Mouse (Mus musculus): Measurements from ENCODE around the gene Crabp1. TPM values are rescaled to one million over a fixed set of nuclear protein-coding genes. Genes with fewer than 3 reads are reported as not detected.

Crabp1 gene
- total RNA-seq, 2 experiments from 2014 or later = not detected

- no peak for ATAC-seq (replicated peaks; ENCODE audit: low FRiP score, poor library complexity, severe bottlenecking)
Measured at GRCm38 (mm10) chr9:54765336-54766085, 963 bp downstream of the Crabp1 start.

- no peak for ATAC-seq (replicated peaks; ENCODE audit: low FRiP score, poor library complexity, severe bottlenecking)
Measured at GRCm38 (mm10) chr9:54770140-54770780, 5.7 kb downstream of the Crabp1 start.

GRCm38 (mm10) chr9:54776451-54776982 lies 12.0 kb downstream of the Crabp1 start:
- no peak for ATAC-seq (replicated peaks; ENCODE audit: low FRiP score, poor library complexity, severe bottlenecking)

- no peak for ATAC-seq (replicated peaks; ENCODE audit: low FRiP score, poor library complexity, severe bottlenecking)
Measured at GRCm38 (mm10) chr9:54779280-54779679, 14.7 kb downstream of the Crabp1 start.

GRCm38 (mm10) chr9:54782504-54782903 lies 18.0 kb downstream of the Crabp1 start:
- no peak for ATAC-seq (replicated peaks; ENCODE audit: low FRiP score, poor library complexity, severe bottlenecking)

GRCm38 (mm10) chr9:54784003-54784402 lies 19.5 kb downstream of the Crabp1 start:
- no peak for ATAC-seq (replicated peaks; ENCODE audit: low FRiP score, poor library complexity, severe bottlenecking)

GRCm38 (mm10) chr9:54785215-54785614 lies 20.7 kb downstream of the Crabp1 start:
- ATAC-seq (replicated peaks; ENCODE audit: low FRiP score, poor library complexity, severe bottlenecking) = no peak

- ATAC-seq (replicated peaks; ENCODE audit: low FRiP score, poor library complexity, severe bottlenecking) = no peak
Measured at GRCm38 (mm10) chr9:54786083-54786482, 21.5 kb downstream of the Crabp1 start.

- no peak for ATAC-seq (replicated peaks; ENCODE audit: low FRiP score, poor library complexity, severe bottlenecking)
Measured at GRCm38 (mm10) chr9:54787760-54788159, 23.2 kb downstream of the Crabp1 start.

- ATAC-seq (replicated peaks; ENCODE audit: low FRiP score, poor library complexity, severe bottlenecking) = no peak
Measured at GRCm38 (mm10) chr9:54790271-54790670, 25.7 kb downstream of the Crabp1 start.

GRCm38 (mm10) chr9:54801460-54801961 lies 37.0 kb downstream of the Crabp1 start:
- ATAC-seq (replicated peaks; ENCODE audit: low FRiP score, poor library complexity, severe bottlenecking) = no peak

- no peak for ATAC-seq (replicated peaks; ENCODE audit: low FRiP score, poor library complexity, severe bottlenecking)
Measured at GRCm38 (mm10) chr9:54802749-54803679, 38.5 kb downstream of the Crabp1 start.

GRCm38 (mm10) chr9:54804351-54804750 lies 39.8 kb downstream of the Crabp1 start:
- ATAC-seq (replicated peaks; ENCODE audit: low FRiP score, poor library complexity, severe bottlenecking) = no peak

- no peak for ATAC-seq (replicated peaks; ENCODE audit: low FRiP score, poor library complexity, severe bottlenecking)
Measured at GRCm38 (mm10) chr9:54807761-54808160, 43.2 kb downstream of the Crabp1 start.

- ATAC-seq (replicated peaks; ENCODE audit: low FRiP score, poor library complexity, severe bottlenecking) = no peak
Measured at GRCm38 (mm10) chr9:54809953-54810352, 45.4 kb downstream of the Crabp1 start.

- no peak for ATAC-seq (replicated peaks; ENCODE audit: low FRiP score, poor library complexity, severe bottlenecking)
Measured at GRCm38 (mm10) chr9:54816508-54817201, 52.1 kb downstream of the Crabp1 start.

GRCm38 (mm10) chr9:54821442-54822100 lies 57.0 kb downstream of the Crabp1 start:
- ATAC-seq (replicated peaks; ENCODE audit: low FRiP score, poor library complexity, severe bottlenecking) = no peak

Measured in erythroid progenitor cell, adult 5-6 weeks (primary cell).